Mouse (Mus musculus) neural tube, embryonic 11.5 days (tissue): ENCODE measurements around the gene Pgd. TPM values are rescaled to one million over a fixed set of nuclear protein-coding genes. Genes with fewer than 3 reads are reported as not detected.
A peak's percentile ranks its signal among the peaks of the same experiment; 100 is the strongest.
"Not testable (repeated sequence)": the region's sequence is repeated elsewhere in the genome, so short reads cannot be mapped to it uniquely, and the experiment has no call there.

Source experiments
- ATAC-seq: fragments of 200-750 bp; cut with Nextera tagmentation; 2 replicates; pipeline ENCODE4 v1.8.0; 2017; ENCODE audit warnings: moderate number of reproducible peaks, mild to moderate bottlenecking, moderate TSS enrichment, moderate library complexity; ENCODE audit not compliant: insufficient read depth, low FRiP score, low TSS enrichment
- DNase-seq: peaks from one replicate; pipeline ENCODE4 v3.0.0-alpha.2; 2015; ENCODE audit warnings: low spot score
- H3K27ac ChIP-seq: fragments of 300-500 bp; sonication (generic); 2 replicates; pipeline ENCODE4 v1.5.1; 2014; ENCODE audit warnings: low read depth, mild to moderate bottlenecking, low read length
- H3K27me3 ChIP-seq: fragments of 300-500 bp; sonication (generic); 2 replicates; pipeline ENCODE4 v1.6.1; 2014; ENCODE audit warnings: mild to moderate bottlenecking, low read length, mixed read lengths; ENCODE audit not compliant: control insufficient read depth, insufficient read depth
- H3K36me3 ChIP-seq: fragments of 300-500 bp; sonication (generic); 2 replicates; pipeline ENCODE4 v1.6.1; 2014; ENCODE audit warnings: mild to moderate bottlenecking, low read length, moderate library complexity, mixed read lengths; ENCODE audit not compliant: control insufficient read depth, insufficient read depth
- H3K4me1 ChIP-seq: fragments of 300-500 bp; sonication (generic); 2 replicates; pipeline ENCODE4 v1.6.1; 2014; ENCODE audit warnings: low read length, mixed read lengths; ENCODE audit not compliant: control insufficient read depth, insufficient read depth
- H3K4me2 ChIP-seq: fragments of 300-500 bp; sonication (generic); 2 replicates; pipeline ENCODE4 v1.6.1; 2014; ENCODE audit warnings: low read depth, mild to moderate bottlenecking, moderate library complexity
- H3K4me3 ChIP-seq: fragments of 300-500 bp; sonication (generic); 2 replicates; pipeline ENCODE4 v1.5.1; 2014; ENCODE audit warnings: low read depth, low read length
- H3K9ac ChIP-seq: fragments of 300-500 bp; sonication (generic); 2 replicates; pipeline ENCODE4 v1.6.1; 2014; ENCODE audit warnings: mild to moderate bottlenecking, low read length
- H3K9me3 ChIP-seq: fragments of 300-500 bp; sonication (generic); 2 replicates; pipeline ENCODE4 v1.6.1; 2016; ENCODE audit warnings: low read length; ENCODE audit not compliant: control insufficient read depth
- WGBS: fragments of 180-500 bp; shearing (Covaris S2); extraction: QIAGEN DNeasy Blood & Tissue Kit; methylation state at CpG from one replicate; pipeline ENCODE4 v1.1.7; 2014; 5-methylcytosine and 5-hydroxymethylcytosine counted together
- polyA plus RNA-seq: library from polyadenylated mRNA; unstranded; fragments of >200 nt; fragmentation: Nextera tagmentation; extraction: Ambion mirVana; gene quantifications from 2 replicates; pipeline ENCODE4 v1.2.1, GENCODE M21; 2014

Pgd gene
- 49.5 and 57.4 TPM in 2 replicates for polyA plus RNA-seq

- peak; percentile 97 for DNase-seq
- Histone ChIP-seq H3K36me3 (no peaks in the 10 kb centered on the region; the same call in none of the 2 replicates), H3K27me3 (no peaks in the 10 kb centered on the region), H3K4me2 (peak within 1 kb of the TSS; percentile 89), H3K4me1 (no peaks in the 10 kb centered on the region; the same call in 1 of the 2 replicates), H3K27ac (peak within 1 kb of the TSS; percentile 61), H3K4me3 (peak within 1 kb of the TSS; percentile 87), H3K9me3 (no peaks in the 10 kb centered on the region), H3K9ac (peak within 1 kb of the TSS; percentile 82)
- under 1% methylated on average over 59 of the region's 59 CpGs for WGBS
- ATAC-seq = peak; percentile 99
These were observed at the start of gene Pgd for GRCm38 (mm10) chr4:149166215-149166946. Gene Pgd (minus strand): TSS chr4:149166771.

DNA sequence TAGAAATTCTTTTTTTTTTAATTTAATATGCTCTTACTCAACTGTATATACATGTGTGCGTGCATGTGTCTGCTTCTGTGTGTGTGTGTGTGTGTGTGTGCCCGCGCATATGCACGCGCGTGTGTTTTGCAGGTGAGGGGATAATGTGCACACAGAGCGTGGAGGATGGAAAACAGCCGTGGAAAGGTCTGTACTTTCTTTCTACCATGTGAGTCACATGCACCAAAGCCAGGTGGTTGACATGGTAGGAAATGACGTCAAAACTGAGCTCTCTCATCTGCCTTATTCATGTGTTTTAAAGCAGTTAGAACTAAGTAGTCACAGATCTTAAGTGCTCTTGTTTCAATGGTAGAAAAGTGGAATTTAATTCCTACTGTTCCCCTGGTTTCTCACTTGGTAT is 49.4 kb upstream of the Pgd start:
- no peak for ATAC-seq
- Histone ChIP-seq H3K9ac (no peak overlapping the region), H3K4me1 (no peaks in the 10 kb centered on the region), H3K4me2 (no peak overlapping the region), H3K4me3 (no peak overlapping the region), H3K9me3 (no peaks in the 10 kb centered on the region), H3K27me3 (no peaks in the 10 kb centered on the region), H3K36me3 (peaks cover 26% of the 10 kb centered on the region), H3K27ac (no peak overlapping the region)
- DNase-seq = no peak
- 87% methylated on average over 9 of the region's 9 CpGs for WGBS

- Histone ChIP-seq H3K27ac (no peak overlapping the region), H3K4me2 (no peak overlapping the region), H3K36me3 (peaks cover 28% of the 10 kb centered on the region), H3K27me3 (no peaks in the 10 kb centered on the region), H3K4me1 (no peaks in the 10 kb centered on the region), H3K9me3 (no peaks in the 10 kb centered on the region), H3K9ac (no peak overlapping the region), H3K4me3 (no peak overlapping the region)
- ATAC-seq (no peak), DNase-seq (no peak)
- WGBS = 35% methylated on average over 2 of the region's 2 CpGs
These were observed 48.8 kb upstream of the Pgd start for GRCm38 (mm10) chr4:149215397-149215796.

DNA sequence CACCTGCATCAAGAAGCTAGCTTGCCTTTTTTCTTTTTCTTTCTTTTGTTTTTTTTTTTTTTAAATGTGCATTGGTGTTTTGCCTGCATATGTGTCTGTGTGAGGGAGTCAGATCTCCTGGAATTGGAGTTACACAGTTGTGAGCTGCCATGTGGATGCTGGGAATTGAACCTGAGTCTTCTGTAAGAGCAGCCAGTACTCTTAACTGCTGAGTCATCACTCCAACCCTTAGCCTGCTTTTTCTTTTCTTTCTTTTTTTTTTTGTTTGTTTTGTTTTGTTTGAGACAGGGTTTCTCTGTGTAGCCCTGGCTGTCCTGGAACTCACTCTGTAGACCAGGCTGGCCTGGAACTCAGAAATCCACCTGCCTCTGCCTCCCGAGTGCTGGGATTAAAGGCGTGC is 47.9 kb upstream of the Pgd start:
- H3K4me3 ChIP-seq, H3K4me1 ChIP-seq, H3K27me3 ChIP-seq, H3K9me3 ChIP-seq, ATAC-seq, DNase-seq, H3K9ac ChIP-seq, H3K27ac ChIP-seq, H3K4me2 ChIP-seq: not testable (repeated sequence)
- peaks cover 28% of the 10 kb centered on the region for H3K36me3 ChIP-seq
- 97% methylated on average over 2 of the region's 2 CpGs for WGBS

- peaks cover 28% of the 10 kb centered on the region for H3K36me3 ChIP-seq
- no peaks in the 10 kb centered on the region for H3K4me1 ChIP-seq
- 96% methylated on average over 9 of the region's 9 CpGs for WGBS
- H3K9ac ChIP-seq = no peak overlapping the region
- H3K4me3 ChIP-seq = no peak overlapping the region
- no peaks in the 10 kb centered on the region for H3K9me3 ChIP-seq
- no peak overlapping the region for H3K27ac ChIP-seq
- DNase-seq (no peak), ATAC-seq (no peak)
- no peak overlapping the region for H3K4me2 ChIP-seq
- H3K27me3 ChIP-seq = no peaks in the 10 kb centered on the region
These were observed 46.9 kb upstream of the Pgd start for GRCm38 (mm10) chr4:149213466-149213865.

DNA sequence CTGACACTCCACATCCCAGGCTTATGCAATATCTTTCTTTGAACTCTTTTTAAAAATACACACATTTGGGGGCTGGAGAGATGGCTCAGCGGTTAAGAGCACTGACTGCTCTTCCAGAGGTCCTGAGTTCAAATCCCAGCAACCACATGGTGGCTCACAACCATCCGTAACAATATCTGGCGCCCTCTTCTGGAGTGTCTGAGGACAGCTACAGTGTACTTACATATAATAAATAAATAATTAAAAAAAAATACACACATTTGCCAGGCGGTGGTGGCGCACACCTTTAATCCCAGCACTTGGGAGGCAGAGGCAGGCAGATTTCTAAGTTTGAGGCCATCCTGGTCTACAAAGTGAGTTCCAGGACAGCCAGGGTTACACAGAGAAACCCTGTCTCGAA is 44.9 kb upstream of the Pgd start:
- H3K9me3 ChIP-seq, ATAC-seq, H3K27ac ChIP-seq, H3K4me2 ChIP-seq, H3K27me3 ChIP-seq, H3K4me1 ChIP-seq, H3K9ac ChIP-seq, DNase-seq, H3K4me3 ChIP-seq: not testable (repeated sequence)
- WGBS = 93% methylated on average over 6 of the region's 6 CpGs
- peaks cover 32% of the 10 kb centered on the region for H3K36me3 ChIP-seq

DNA sequence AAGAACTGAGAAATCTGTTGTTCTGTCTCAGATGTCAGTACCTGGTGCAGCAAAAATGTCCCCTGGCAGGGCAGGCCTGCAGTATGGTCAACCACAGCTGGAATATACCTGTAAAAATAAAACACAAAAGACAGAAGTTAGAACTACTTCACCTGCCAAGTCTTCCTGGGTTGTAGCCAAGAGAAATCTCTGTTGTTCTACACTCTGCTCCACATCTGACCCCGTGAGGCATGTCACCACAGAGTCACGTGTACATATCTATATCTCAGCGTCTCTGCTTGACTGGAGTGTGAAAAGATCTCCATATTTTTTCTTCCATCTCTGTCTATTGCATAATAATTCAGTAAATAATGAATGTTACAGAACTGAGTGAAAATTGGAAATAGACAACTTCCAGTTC is 35.9 kb upstream of the Pgd start:
- Histone ChIP-seq H3K36me3 (peaks cover 14% of the 10 kb centered on the region), H3K27me3 (no peaks in the 10 kb centered on the region), H3K4me2 (no peak overlapping the region), H3K9ac (no peak overlapping the region), H3K4me3 (no peak overlapping the region), H3K4me1 (no peaks in the 10 kb centered on the region), H3K27ac (no peak overlapping the region), H3K9me3 (no peaks in the 10 kb centered on the region)
- no peak for DNase-seq
- WGBS = 94% methylated on average over 3 of the region's 3 CpGs
- ATAC-seq = no peak

DNA sequence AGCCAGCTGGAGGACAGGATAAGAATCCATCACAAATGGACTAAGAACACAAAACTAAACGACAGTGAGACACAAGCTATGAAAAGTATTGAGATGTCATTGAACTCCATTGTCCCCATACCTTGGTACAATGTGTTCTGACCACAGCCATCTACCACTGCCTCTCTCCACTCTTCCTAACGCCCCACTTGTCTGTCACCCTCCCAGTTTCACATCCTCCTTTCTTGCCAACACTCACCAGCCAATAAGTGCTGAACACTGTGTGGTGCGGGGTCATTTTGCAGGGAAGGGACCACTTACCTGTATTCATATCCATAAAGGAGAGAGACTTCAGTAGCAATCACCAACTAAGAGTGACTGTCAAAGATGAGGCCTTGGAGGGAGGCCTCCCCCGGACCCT is 34.5 kb upstream of the Pgd start:
- Histone ChIP-seq H3K4me1 (no peaks in the 10 kb centered on the region), H3K9ac (no peak overlapping the region), H3K9me3 (no peaks in the 10 kb centered on the region), H3K36me3 (peaks cover 14% of the 10 kb centered on the region), H3K4me2 (no peak overlapping the region), H3K4me3 (no peak overlapping the region), H3K27me3 (no peaks in the 10 kb centered on the region), H3K27ac (no peak overlapping the region)
- ATAC-seq = no peak
- WGBS = 90% methylated on average over 4 of the region's 4 CpGs
- DNase-seq = no peak

DNA sequence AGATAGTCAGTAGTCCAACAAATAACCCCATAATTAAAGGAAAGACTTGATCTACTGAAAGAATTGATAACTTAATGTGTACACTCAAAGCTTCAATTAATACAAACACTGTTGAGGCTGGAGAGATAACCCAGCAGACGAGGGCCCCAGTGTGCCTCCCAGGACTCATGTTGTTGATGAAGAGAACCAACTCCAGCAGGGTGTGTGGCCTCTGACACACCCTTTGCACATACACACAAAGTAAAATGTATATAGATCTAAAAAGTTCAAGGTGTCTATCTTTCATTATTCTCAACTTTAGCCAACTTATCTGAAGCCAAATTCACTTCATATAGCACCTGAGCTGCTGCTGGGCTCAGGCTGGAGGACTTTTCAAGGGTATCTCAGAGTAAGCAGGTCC is 30.6 kb upstream of the Pgd start:
- H3K4me3 ChIP-seq = no peak overlapping the region
- no peak for ATAC-seq
- DNase-seq = no peak
- H3K9me3 ChIP-seq = no peaks in the 10 kb centered on the region
- H3K27ac ChIP-seq = no peak overlapping the region
- H3K36me3 ChIP-seq = peaks cover 7% of the 10 kb centered on the region
- 88% methylated on average over 1 of the region's 1 CpGs for WGBS
- H3K9ac ChIP-seq = no peak overlapping the region
- H3K4me1 ChIP-seq = no peaks in the 10 kb centered on the region
- no peaks in the 10 kb centered on the region for H3K27me3 ChIP-seq
- no peak overlapping the region for H3K4me2 ChIP-seq
